Mouse (Mus musculus): Measurements from ENCODE around the gene Rab10. TPM values are rescaled to one million over a fixed set of nuclear protein-coding genes. Genes with fewer than 3 reads are reported as not detected.

Gene Rab10
- polyA plus RNA-seq (2012; rRNA removed) = 105 and 108 TPM in 2 replicates

GRCm38 (mm10) chr12:3309391-3310320, at the start of gene Rab10:
TSS of gene Rab10 (minus strand) at chr12:3309969.
- Histone ChIP-seq H3K4me3 (ENCODE audit: insufficient read depth, low read length) (peak within 1 kb of the TSS; percentile 58), H3K27ac (ENCODE audit: insufficient read depth, low read length) (peak within 1 kb of the TSS; percentile 96), H3K4me1 (ENCODE audit: control insufficient read depth, insufficient read depth, low read length) (peaks cover 4% of the 10 kb centered on the region; the same call in 1 of the 2 replicates)
- TF ChIP-seq CTCF (IDR thresholded peaks at IDR 0.05; ENCODE audit: extremely low read depth, insufficient read depth, low read length) = no peak
- TF ChIP-seq POLR2A (IDR thresholded peaks at IDR 0.05; ENCODE audit: extremely low read depth, insufficient read depth, low read length) = peak; percentile 72

GRCm38 (mm10) chr12:3359302-3359701, 49.5 kb upstream of the Rab10 start:
- TF ChIP-seq CTCF (IDR thresholded peaks at IDR 0.05; ENCODE audit: extremely low read depth, insufficient read depth, low read length) (peak; percentile 52; the same call in 1 of the 2 replicates), POLR2A (IDR thresholded peaks at IDR 0.05; ENCODE audit: extremely low read depth, insufficient read depth, low read length) (no peak)
- H3K4me3 ChIP-seq (ENCODE audit: insufficient read depth, low read length) = no peak overlapping the region
- H3K4me1 ChIP-seq (ENCODE audit: control insufficient read depth, insufficient read depth, low read length) = no peaks in the 10 kb centered on the region
- H3K27ac ChIP-seq (ENCODE audit: insufficient read depth, low read length) = no peak overlapping the region

DNA sequence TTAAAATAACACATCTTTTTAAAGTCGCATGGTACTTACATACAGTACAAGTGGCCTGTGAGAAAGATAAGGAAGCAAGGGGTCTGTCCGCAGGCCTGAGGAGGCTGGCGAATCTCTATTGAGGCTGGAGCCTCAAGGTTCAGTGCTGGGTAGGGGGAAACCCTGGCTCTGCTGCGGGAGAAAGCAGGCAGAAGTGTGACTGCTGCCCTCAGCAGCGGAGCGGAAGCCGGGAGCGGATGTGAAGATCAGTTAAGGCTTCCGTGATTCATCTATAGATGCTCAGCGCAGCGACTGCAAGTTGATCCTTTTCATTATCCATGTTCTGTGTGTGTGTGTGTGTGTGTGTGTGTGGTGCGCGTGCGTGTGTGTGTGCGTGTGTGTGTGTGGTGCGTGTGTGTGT, 47.1 kb upstream of the Rab10 start:
- peak overlapping the region; percentile 25; the same call in 1 of the 2 replicates for H3K4me3 ChIP-seq (ENCODE audit: insufficient read depth, low read length)
- TF ChIP-seq POLR2A (IDR thresholded peaks at IDR 0.05; ENCODE audit: extremely low read depth, insufficient read depth, low read length) (no peak), CTCF (IDR thresholded peaks at IDR 0.05; ENCODE audit: extremely low read depth, insufficient read depth, low read length) (no peak)
- no peak overlapping the region; the same call in 1 of the 2 replicates for H3K27ac ChIP-seq (ENCODE audit: insufficient read depth, low read length)
- no peaks in the 10 kb centered on the region for H3K4me1 ChIP-seq (ENCODE audit: control insufficient read depth, insufficient read depth, low read length)

- H3K4me3 ChIP-seq (ENCODE audit: insufficient read depth, low read length) = no peak overlapping the region
- no peaks in the 10 kb centered on the region for H3K4me1 ChIP-seq (ENCODE audit: control insufficient read depth, insufficient read depth, low read length)
- TF ChIP-seq CTCF (IDR thresholded peaks at IDR 0.05; ENCODE audit: extremely low read depth, insufficient read depth, low read length) = no peak
- no peak for TF ChIP-seq POLR2A (IDR thresholded peaks at IDR 0.05; ENCODE audit: extremely low read depth, insufficient read depth, low read length)
- no peak overlapping the region for H3K27ac ChIP-seq (ENCODE audit: insufficient read depth, low read length)
Observed at GRCm38 (mm10) chr12:3355068-3355467, 45.3 kb upstream of the Rab10 start.

- no peak for TF ChIP-seq POLR2A (IDR thresholded peaks at IDR 0.05; ENCODE audit: extremely low read depth, insufficient read depth, low read length)
- TF ChIP-seq CTCF (IDR thresholded peaks at IDR 0.05; ENCODE audit: extremely low read depth, insufficient read depth, low read length) = no peak
- H3K4me3 ChIP-seq (ENCODE audit: insufficient read depth, low read length) = no peak overlapping the region
- H3K27ac ChIP-seq (ENCODE audit: insufficient read depth, low read length) = no peak overlapping the region
- no peaks in the 10 kb centered on the region for H3K4me1 ChIP-seq (ENCODE audit: control insufficient read depth, insufficient read depth, low read length)
Observed at GRCm38 (mm10) chr12:3352216-3352615, 42.4 kb upstream of the Rab10 start.

DNA sequence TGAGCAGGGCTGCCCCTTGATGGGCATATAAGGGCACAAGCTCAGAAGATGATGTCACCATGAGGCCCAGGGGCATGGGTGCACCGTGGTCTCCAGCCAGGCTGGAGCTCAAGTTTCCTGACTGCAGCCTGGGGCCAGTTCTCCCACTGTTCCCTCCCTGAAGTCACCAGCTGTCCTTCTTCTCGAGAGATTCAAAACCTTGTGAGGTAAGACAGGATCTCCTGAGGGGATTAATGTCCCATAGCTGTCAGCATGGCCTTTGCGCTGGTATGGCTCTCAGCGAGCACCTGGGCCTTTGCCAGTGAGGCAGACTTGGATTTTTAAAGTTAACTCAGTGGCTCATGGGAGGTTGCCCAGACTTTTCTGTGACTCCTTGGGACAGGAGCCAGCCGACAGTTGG, 40.4 kb upstream of the Rab10 start:
- Histone ChIP-seq H3K4me3 (ENCODE audit: insufficient read depth, low read length) (no peak overlapping the region), H3K27ac (ENCODE audit: insufficient read depth, low read length) (no peak overlapping the region), H3K4me1 (ENCODE audit: control insufficient read depth, insufficient read depth, low read length) (no peaks in the 10 kb centered on the region)
- TF ChIP-seq POLR2A (IDR thresholded peaks at IDR 0.05; ENCODE audit: extremely low read depth, insufficient read depth, low read length) (no peak), CTCF (IDR thresholded peaks at IDR 0.05; ENCODE audit: extremely low read depth, insufficient read depth, low read length) (no peak)

GRCm38 (mm10) chr12:3349387-3349786, 39.6 kb upstream of the Rab10 start:
- no peak for TF ChIP-seq POLR2A (IDR thresholded peaks at IDR 0.05; ENCODE audit: extremely low read depth, insufficient read depth, low read length)
- no peak for TF ChIP-seq CTCF (IDR thresholded peaks at IDR 0.05; ENCODE audit: extremely low read depth, insufficient read depth, low read length)
- H3K4me3 ChIP-seq (ENCODE audit: insufficient read depth, low read length) = no peak overlapping the region
- H3K27ac ChIP-seq (ENCODE audit: insufficient read depth, low read length) = no peak overlapping the region
- no peaks in the 10 kb centered on the region for H3K4me1 ChIP-seq (ENCODE audit: control insufficient read depth, insufficient read depth, low read length)

DNA sequence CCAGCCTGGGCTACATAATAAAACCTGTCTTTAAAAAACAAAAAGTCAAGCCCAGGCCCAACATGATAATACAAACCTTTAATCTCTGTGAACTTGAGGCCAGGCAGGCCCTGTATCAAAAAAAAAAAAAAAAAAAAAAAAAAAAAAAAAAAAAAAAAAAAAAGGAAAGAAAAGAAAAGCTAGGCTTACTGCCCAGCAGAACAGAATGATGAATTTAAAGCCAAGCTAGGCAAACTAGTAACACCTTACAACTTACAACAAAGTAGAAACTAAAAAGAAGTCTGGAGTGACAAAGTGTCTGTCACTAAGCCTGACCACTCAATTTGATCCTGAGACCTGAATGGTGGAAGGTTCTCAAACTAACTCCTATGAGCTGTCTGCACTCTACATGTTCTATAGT, 37.9 kb upstream of the Rab10 start:
- TF ChIP-seq CTCF (IDR thresholded peaks at IDR 0.05; ENCODE audit: extremely low read depth, insufficient read depth, low read length) (no peak), POLR2A (IDR thresholded peaks at IDR 0.05; ENCODE audit: extremely low read depth, insufficient read depth, low read length) (no peak)
- Histone ChIP-seq H3K27ac (ENCODE audit: insufficient read depth, low read length) (no peak overlapping the region), H3K4me3 (ENCODE audit: insufficient read depth, low read length) (no peak overlapping the region), H3K4me1 (ENCODE audit: control insufficient read depth, insufficient read depth, low read length) (no peaks in the 10 kb centered on the region)

DNA sequence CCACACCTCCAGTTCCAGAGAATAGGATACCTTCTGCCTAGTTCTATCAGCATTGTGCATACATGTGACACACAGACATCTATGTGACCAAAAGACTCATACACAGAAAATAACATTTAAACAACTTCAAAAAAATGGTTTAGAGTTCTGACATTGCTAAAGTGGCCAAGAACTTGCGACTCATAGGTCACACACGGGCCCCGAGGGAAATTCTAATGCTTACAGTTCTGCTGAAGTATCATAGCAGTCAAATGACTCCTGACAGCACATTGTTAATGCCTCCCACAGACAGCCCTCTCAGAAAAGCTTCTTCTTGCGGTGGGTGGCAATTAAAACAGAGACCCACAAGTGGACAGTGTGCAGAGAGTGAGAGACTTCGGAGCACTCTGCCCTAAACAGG, 35.3 kb upstream of the Rab10 start:
- Histone ChIP-seq H3K4me3 (ENCODE audit: insufficient read depth, low read length) (no peak overlapping the region), H3K27ac (ENCODE audit: insufficient read depth, low read length) (no peak overlapping the region), H3K4me1 (ENCODE audit: control insufficient read depth, insufficient read depth, low read length) (no peaks in the 10 kb centered on the region)
- TF ChIP-seq POLR2A (IDR thresholded peaks at IDR 0.05; ENCODE audit: extremely low read depth, insufficient read depth, low read length) = no peak
- TF ChIP-seq CTCF (IDR thresholded peaks at IDR 0.05; ENCODE audit: extremely low read depth, insufficient read depth, low read length) = no peak

- Histone ChIP-seq H3K4me3 (ENCODE audit: insufficient read depth, low read length) (no peak overlapping the region), H3K27ac (ENCODE audit: insufficient read depth, low read length) (no peak overlapping the region), H3K4me1 (ENCODE audit: control insufficient read depth, insufficient read depth, low read length) (no peaks in the 10 kb centered on the region)
- TF ChIP-seq POLR2A (IDR thresholded peaks at IDR 0.05; ENCODE audit: extremely low read depth, insufficient read depth, low read length) (no peak), CTCF (IDR thresholded peaks at IDR 0.05; ENCODE audit: extremely low read depth, insufficient read depth, low read length) (no peak)
Observed at GRCm38 (mm10) chr12:3344155-3344554, 34.4 kb upstream of the Rab10 start.

All from cortical plate, adult 2 months (tissue).